Mouse (Mus musculus) thymus, postnatal 14 days (tissue): ENCODE measurements around the gene Smlr1.

ENCODE experiments used
- DNase-seq: peaks from one replicate; pipeline ENCODE4 v3.0.0; 2021

Gene Smlr1

GRCm38 (mm10) chr10:25488456-25488855 lies 47.6 kb downstream of the Smlr1 start:
- DNase-seq: peak; percentile 76

GRCm38 (mm10) chr10:25482791-25483190 lies 53.3 kb downstream of the Smlr1 start:
- no peak for DNase-seq

- DNase-seq: no peak
These were observed 56.4 kb downstream of the Smlr1 start for GRCm38 (mm10) chr10:25479716-25480115.
